Comparison of ENCODE assay signal across 8 mouse cellular contexts in the genomic region with DNA sequence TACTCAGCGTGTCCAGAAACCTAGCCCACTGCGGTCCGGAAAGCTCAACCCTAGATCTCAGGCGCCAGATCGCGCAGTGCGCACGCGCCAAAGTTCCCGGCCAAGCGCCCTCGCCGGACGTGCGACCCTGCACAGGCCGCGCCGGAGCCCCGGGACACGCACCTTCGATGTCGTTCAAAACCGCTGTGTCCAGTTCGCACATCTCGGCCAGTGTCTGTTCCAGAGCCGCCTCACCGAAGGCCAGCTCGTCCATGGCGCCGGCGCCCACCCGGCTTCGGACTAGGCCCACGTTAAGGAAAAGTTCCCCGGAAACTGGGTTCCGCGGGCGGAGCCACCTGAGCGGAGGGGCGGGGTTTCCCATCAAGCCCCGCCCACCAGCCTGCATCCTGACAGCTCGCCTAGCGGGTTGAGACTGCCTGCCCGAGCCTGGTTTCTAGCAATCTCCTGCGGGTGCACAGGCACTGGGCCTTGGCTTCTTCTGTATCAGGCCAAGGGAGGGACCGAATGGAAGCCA. TPM values are rescaled to one million over a fixed set of nuclear protein-coding genes. Genes with fewer than 3 reads are reported as not detected.
DNase-seq lines count a peak whose midpoint lies in the region; ATAC-seq and TF ChIP-seq lines count a peak whose summit lies in the region.

No protein-coding gene starts in this region.

- no peak for TF ChIP-seq POLR2A in bone marrow macrophage, adult 2 months (IDR thresholded peaks at IDR 0.05; ENCODE audit: borderline replicate concordance, low read depth, low read length)
- peak; percentile 69 for TF ChIP-seq POLR2A in embryonic fibroblast, embryonic 13.5 days (IDR thresholded peaks at IDR 0.05; ENCODE audit: low read depth, low read length)

- peak; percentile 81 for ATAC-seq in kidney, embryonic 14.5 days (ENCODE audit: low FRiP score, low TSS enrichment)
- peak; percentile 73 for ATAC-seq in limb, embryonic 15.5 days (ENCODE audit: insufficient number of reproducible peaks, low FRiP score, low TSS enrichment, low read depth)
- ATAC-seq in midbrain, postnatal 0 days (ENCODE audit: low FRiP score), result peak; percentile 38

- no peaks in the 10 kb centered on the region for H3K27me3 ChIP-seq in heart, embryonic 10.5 days (ENCODE audit: insufficient read depth, poor library complexity, severe bottlenecking)
- no peaks in the 10 kb centered on the region for H3K27me3 ChIP-seq in kidney, embryonic 14.5 days (ENCODE audit: control insufficient read depth, insufficient read depth, low read length)
- H3K27me3 ChIP-seq in limb, embryonic 15.5 days, result no peaks in the 10 kb centered on the region
- H3K27me3 ChIP-seq in midbrain, postnatal 0 days (ENCODE audit: insufficient read depth, low read length), result no peaks in the 10 kb centered on the region

- no peaks in the 10 kb centered on the region for H3K9me3 ChIP-seq in heart, embryonic 10.5 days
- no peaks in the 10 kb centered on the region for H3K9me3 ChIP-seq in kidney, embryonic 14.5 days (ENCODE audit: control insufficient read depth, low read length)
- H3K9me3 ChIP-seq in limb, embryonic 15.5 days, result no peaks in the 10 kb centered on the region
- H3K9me3 ChIP-seq in midbrain, postnatal 0 days (ENCODE audit: low read length), result no peaks in the 10 kb centered on the region

- H3K4me3 ChIP-seq in bone marrow macrophage, adult 2 months (ENCODE audit: insufficient read depth, low read length), result peak overlapping the region; percentile 82
- H3K4me3 ChIP-seq in embryonic fibroblast, embryonic 13.5 days (ENCODE audit: insufficient read depth, low read length), result peak overlapping the region; percentile 97
- peak overlapping the region; percentile 80 for H3K4me3 ChIP-seq in heart, embryonic 10.5 days
- peak overlapping the region; percentile 67 for H3K4me3 ChIP-seq in kidney, embryonic 14.5 days (ENCODE audit: low read length)
- peak overlapping the region; percentile 79 for H3K4me3 ChIP-seq in limb, embryonic 15.5 days
- peak overlapping the region; percentile 48 for H3K4me3 ChIP-seq in midbrain, postnatal 0 days (ENCODE audit: low read depth, low read length)

- H3K9ac ChIP-seq in kidney, embryonic 14.5 days (ENCODE audit: low read depth, low read length), result peak overlapping the region; percentile 72
- H3K9ac ChIP-seq in limb, embryonic 15.5 days, result peak overlapping the region; percentile 81
- peak overlapping the region; percentile 48 for H3K9ac ChIP-seq in midbrain, postnatal 0 days (replicated peaks; ENCODE audit: low read length, poor library complexity, severe bottlenecking)

- peak overlapping the region; percentile 81 for H3K27ac ChIP-seq in bone marrow macrophage, adult 2 months (ENCODE audit: insufficient read depth, low read depth, low read length)
- H3K27ac ChIP-seq in embryonic fibroblast, embryonic 13.5 days (ENCODE audit: insufficient read depth, low read length), result peak overlapping the region; percentile 96
- H3K27ac ChIP-seq in heart, embryonic 10.5 days, result peak overlapping the region; percentile 98
- H3K27ac ChIP-seq in kidney, embryonic 14.5 days (ENCODE audit: low read depth, low read length), result peak overlapping the region; percentile 60
- peak overlapping the region; percentile 90 for H3K27ac ChIP-seq in limb, embryonic 15.5 days
- H3K27ac ChIP-seq in midbrain, postnatal 0 days (ENCODE audit: low read depth, low read length), result peak overlapping the region; percentile 19; the same call in 1 of the 2 replicates

- H3K36me3 ChIP-seq in heart, embryonic 10.5 days, result peaks cover 23% of the 10 kb centered on the region
- H3K36me3 ChIP-seq in kidney, embryonic 14.5 days (ENCODE audit: control insufficient read depth, insufficient read depth, low read length), result peaks cover 3% of the 10 kb centered on the region; the same call in 1 of the 2 replicates
- peaks cover 12% of the 10 kb centered on the region for H3K36me3 ChIP-seq in limb, embryonic 15.5 days
- no peaks in the 10 kb centered on the region for H3K36me3 ChIP-seq in midbrain, postnatal 0 days (ENCODE audit: insufficient read depth, low read length)

- WGBS in heart, embryonic 10.5 days, result under 1% methylated on average over 46 of the region's 46 CpGs
- under 1% methylated on average over 46 of the region's 46 CpGs for WGBS in kidney, embryonic 14.5 days
- WGBS in limb, embryonic 15.5 days, result under 1% methylated on average over 46 of the region's 46 CpGs
- WGBS in midbrain, postnatal 0 days, result under 1% methylated on average over 41 of the region's 46 CpGs

- peak overlapping the region; percentile 60 for H3K4me2 ChIP-seq in kidney, embryonic 14.5 days (replicated peaks; ENCODE audit: low read depth, low read length)
- H3K4me2 ChIP-seq in limb, embryonic 15.5 days, result peak overlapping the region; percentile 71
- H3K4me2 ChIP-seq in midbrain, postnatal 0 days (ENCODE audit: low read depth, low read length, poor library complexity, severe bottlenecking), result peak overlapping the region; percentile 53

- peak; percentile 95 to 97 for DNase-seq in B cell, adult 2 months
- DNase-seq in heart, embryonic 10.5 days (ENCODE audit: low spot score), result peak; percentile 96
- DNase-seq in midbrain, postnatal 0 days (ENCODE audit: low spot score), result peak; percentile 89
- DNase-seq in spleen, postnatal 10 days (ENCODE audit: low spot score in 2 of 2), result peak; percentile 94 to 97

- peaks cover 52% of the 10 kb centered on the region for H3K4me1 ChIP-seq in bone marrow macrophage, adult 2 months (ENCODE audit: control insufficient read depth, insufficient read depth, low read length)
- peaks cover 4% of the 10 kb centered on the region; the same call in 1 of the 2 replicates for H3K4me1 ChIP-seq in embryonic fibroblast, embryonic 13.5 days (ENCODE audit: control insufficient read depth, insufficient read depth, low read length)
- H3K4me1 ChIP-seq in heart, embryonic 10.5 days, result peaks cover 84% of the 10 kb centered on the region
- peaks cover 16% of the 10 kb centered on the region for H3K4me1 ChIP-seq in kidney, embryonic 14.5 days (ENCODE audit: control insufficient read depth, insufficient read depth, low read length)
- H3K4me1 ChIP-seq in limb, embryonic 15.5 days, result peaks cover 69% of the 10 kb centered on the region
- H3K4me1 ChIP-seq in midbrain, postnatal 0 days (ENCODE audit: insufficient read depth, low read length), result peaks cover 5% of the 10 kb centered on the region; the same call in 1 of the 2 replicates

- TF ChIP-seq CTCF in bone marrow macrophage, adult 2 months (IDR thresholded peaks at IDR 0.05; ENCODE audit: low read depth, low read length), result no peak
- TF ChIP-seq CTCF in embryonic fibroblast, embryonic 13.5 days (IDR thresholded peaks at IDR 0.05; ENCODE audit: borderline replicate concordance, insufficient read depth, low read length), result no peak
- TF ChIP-seq CTCF in midbrain, postnatal 0 days (IDR thresholded peaks at IDR 0.05), result no peak

RNA-seq across cellular contexts. Expression of a gene that starts 2.0 kb away (rescaled TPM):
- 41.9 and 49.2 TPM in 2 replicates for polyA plus RNA-seq in bone marrow macrophage, adult 2 months (2012; ENCODE audit: insufficient read depth, insufficient read length, missing spikeins)
- polyA plus RNA-seq in embryonic fibroblast, embryonic 13.5 days (2011; ENCODE audit: insufficient read length, low read depth, missing spikeins), result 54.1 and 57.3 TPM in 2 replicates
- 38.2 and 40.3 TPM in 2 replicates for polyA plus RNA-seq in heart, embryonic 10.5 days (2016; fragmentation: Nextera tagmentation; extraction: Ambion mirVana)
- polyA plus RNA-seq in kidney, embryonic 14.5 days (2014; fragmentation: Nextera tagmentation; extraction: Ambion mirVana), result 58.8 and 60.1 TPM in 2 replicates
- polyA plus RNA-seq in limb, embryonic 15.5 days (2015; fragmentation: Nextera tagmentation; extraction: Ambion mirVana), result 66.5 and 70.3 TPM in 2 replicates
- total RNA-seq in midbrain, postnatal 0 days (2014; rRNA removed), result 77.1 and 96.5 TPM in 2 replicates
- 34.5 and 38.1 TPM in 2 replicates for polyA plus RNA-seq in midbrain, postnatal 0 days (2015; fragmentation: Nextera tagmentation; extraction: Ambion mirVana)

Comparison
In these comparisons a context has a peak if more than half of its experiments do, and no peak if none do; other contexts are left out.
1. Peak in every context shown above with its lines: DNase-seq, ATAC-seq, H3K4me3 ChIP-seq and H3K27ac ChIP-seq.
2. H3K27ac ChIP-seq: peak in every context shown above with its lines; median percentile 98 in heart, embryonic 10.5 days; 96 in embryonic fibroblast, embryonic 13.5 days; 90 in limb, embryonic 15.5 days; 81 in bone marrow macrophage, adult 2 months; 60 in kidney, embryonic 14.5 days; 19 in midbrain, postnatal 0 days.